Mouse (Mus musculus): Measurements from ENCODE around the gene Add2.

The Add2 gene

DNA sequence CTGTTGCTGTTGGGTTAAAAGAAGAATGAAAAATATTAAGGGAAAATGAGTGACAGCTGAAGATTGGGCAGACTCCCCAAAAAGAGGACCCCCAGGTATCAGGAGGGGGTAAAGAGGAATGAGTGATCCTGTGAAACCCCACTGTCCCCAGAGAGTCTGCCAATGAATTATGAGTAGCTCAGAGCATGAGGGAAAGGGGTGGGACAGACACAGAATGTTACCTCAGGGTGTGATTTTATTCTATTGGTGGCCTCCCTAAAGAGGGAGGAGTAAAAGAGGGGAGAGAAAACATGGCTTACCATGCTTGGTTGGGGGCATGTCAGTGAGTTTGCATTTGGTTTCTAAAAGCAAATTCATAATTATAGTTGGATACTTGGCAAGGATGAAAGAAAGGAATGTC is 50.8 kb downstream of the Add2 start:
- no peak for DNase-seq (ENCODE audit: low spot score in 2 of 2)

GRCm38 (mm10) chr6:86085518-86085917 is 57.0 kb downstream of the Add2 start:
- DNase-seq (ENCODE audit: low spot score in 2 of 2), result peak in 1 of 2 experiments; percentile 22

GRCm38 (mm10) chr6:86086851-86087571 is 58.5 kb downstream of the Add2 start:
- DNase-seq (ENCODE audit: low spot score in 2 of 2), result peak in 1 of 2 experiments; percentile 6

DNA sequence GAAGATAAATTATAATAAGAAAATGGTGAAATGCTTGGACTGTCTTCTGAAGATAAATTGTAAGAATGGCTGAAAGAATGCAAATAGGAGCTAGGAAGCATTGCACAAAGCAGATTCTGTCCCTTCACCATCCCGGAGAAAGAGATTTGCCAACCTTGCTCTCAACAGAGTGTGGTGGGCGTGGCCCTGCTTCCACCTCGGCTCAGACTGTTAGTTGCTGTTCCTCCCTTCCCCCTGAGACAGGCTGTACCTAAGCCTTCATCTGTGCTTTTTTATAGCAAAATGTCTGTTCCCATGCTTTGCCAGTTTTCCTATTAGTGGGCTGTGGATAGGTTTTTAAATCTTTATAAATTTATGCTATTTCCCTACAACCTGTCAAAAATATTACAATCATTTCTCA is 59.3 kb downstream of the Add2 start:
- DNase-seq (ENCODE audit: low spot score in 2 of 2), result no peak

DNA sequence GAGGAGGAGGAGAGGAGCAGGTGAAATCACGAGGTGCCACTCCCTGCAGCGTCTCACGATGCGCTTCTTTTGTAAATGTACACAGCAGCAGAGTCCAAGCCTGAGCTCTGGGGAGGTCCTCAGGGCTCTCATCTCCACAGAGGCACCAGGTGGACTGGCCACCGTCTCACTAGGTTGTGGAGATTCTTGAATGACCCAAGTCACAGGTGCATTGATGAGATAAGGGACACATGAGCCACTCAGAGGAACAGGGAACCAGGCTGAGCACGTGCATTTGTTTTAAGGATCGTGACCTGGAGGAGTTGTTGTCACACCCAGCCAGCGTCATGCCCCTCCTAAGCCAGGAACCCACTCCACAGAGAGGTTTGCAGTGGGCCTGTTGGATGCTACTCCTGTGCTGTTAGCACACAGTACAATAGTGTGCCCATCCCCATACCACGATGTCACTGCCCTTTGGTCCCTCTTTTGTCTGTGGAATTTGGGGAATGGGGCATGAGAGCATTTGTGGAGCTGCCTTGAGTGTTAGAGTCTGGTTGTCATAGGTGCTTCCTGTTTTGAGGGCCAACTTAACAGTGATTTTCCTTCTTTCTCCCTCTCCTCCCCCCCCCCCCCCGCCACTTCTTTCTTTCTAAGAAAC is 65.8 kb downstream of the Add2 start:
- DNase-seq (ENCODE audit: low spot score in 2 of 2), result no peak

DNA sequence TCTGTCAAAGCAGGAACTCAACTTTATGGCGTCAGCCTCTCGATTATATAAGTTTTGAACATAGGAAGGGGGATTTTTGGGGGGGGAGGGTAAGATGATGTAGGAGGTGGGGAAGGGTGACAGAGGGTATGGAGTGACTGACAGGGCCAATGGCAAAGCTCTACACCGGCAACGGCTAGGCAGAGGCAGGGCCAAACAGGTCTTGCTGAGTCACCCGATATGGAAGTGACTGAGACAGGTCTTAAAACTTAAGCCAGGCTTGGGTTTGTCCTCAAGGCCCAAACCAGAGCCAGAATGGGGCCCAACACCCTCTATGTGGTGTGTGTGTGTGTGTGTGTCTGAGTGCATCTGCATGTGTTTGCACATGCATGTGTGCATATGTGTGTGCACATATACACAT is 67.0 kb downstream of the Add2 start:
- DNase-seq (ENCODE audit: low spot score in 2 of 2), result no peak

- no peak for DNase-seq (ENCODE audit: low spot score in 2 of 2)
These were observed 68.3 kb downstream of the Add2 start for GRCm38 (mm10) chr6:86096733-86097132.

DNA sequence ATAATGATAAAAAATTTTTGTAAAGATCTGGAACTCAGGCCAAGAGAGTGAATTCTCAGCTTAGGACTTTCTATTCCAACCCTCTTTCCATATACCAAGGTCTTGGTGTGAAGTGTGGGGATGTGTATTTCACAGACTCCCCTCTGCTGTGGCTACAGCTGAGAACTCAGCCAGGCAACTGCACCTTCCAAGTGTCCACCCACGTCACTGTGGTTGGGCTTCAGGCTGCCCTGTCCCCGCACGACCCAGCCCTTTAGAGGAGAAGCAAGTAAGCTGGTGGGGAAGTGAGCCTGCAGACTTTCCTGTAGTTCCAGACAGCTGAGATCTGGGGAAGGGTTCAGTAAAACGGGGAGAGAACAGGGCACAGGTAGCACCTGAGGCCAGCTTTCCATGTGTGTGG is 68.7 kb downstream of the Add2 start:
- DNase-seq (ENCODE audit: low spot score in 2 of 2), result no peak

DNA sequence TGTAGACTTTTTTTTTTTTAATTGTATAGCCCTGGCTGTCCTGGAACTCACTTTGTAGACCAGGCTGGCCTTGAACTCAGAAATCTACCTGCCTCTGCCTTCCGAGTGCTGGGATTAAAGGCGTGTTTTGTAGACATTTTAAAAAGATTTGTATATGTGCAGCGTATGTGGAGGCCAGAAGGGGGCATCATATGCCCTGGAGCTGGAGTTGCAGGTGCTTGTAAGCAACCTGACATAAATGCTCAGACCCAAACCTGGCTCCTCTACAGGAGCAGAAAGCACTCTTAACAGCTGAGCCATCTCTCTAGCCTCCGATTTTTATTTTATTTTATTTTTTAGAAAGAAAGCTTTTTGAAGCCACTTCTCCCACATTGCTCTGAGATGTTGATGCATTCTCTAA is 70.5 kb downstream of the Add2 start:
- no peak for DNase-seq (ENCODE audit: low spot score in 2 of 2)

DNA sequence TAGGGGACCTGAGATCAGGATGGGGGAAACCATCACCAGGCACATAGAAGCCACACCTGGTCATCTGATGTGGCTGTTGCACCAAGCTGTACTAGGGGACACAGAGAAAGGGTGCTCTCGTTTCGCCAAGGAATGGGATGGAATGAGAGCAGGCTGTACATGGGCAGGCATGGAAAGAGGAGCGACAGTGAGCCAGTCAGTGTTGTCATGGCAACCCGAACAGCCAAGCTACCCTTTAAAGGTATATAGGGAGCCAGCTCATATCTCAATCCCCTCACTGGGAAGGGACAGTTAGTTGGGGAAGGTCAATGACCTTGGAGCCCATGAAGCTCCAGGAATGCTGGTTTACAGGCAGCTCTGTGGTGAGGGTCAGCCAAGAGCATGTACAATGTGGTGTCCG is 73.0 kb downstream of the Add2 start:
- DNase-seq (ENCODE audit: low spot score in 2 of 2), result no peak

DNA sequence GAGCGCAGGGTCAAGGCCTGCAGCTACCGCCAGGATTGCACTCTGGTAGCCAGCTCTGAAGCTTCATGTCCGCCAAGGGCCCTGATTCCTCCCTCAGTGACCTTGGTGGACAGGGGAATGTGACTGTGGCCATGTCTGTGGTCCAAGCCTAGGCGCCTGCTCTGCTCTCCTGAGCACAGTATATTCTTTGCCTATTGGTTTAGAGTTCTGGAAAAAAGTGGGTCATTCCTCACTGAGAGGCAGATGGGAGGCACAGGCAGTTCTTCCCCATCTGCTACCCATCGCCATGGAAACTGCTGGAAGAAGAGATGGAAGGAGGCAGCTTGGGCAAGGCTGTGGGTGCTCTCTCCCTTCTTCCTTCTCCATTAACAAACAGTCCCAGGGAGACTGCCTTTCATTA is 74.4 kb downstream of the Add2 start:
- no peak for DNase-seq (ENCODE audit: low spot score in 2 of 2)

DNA sequence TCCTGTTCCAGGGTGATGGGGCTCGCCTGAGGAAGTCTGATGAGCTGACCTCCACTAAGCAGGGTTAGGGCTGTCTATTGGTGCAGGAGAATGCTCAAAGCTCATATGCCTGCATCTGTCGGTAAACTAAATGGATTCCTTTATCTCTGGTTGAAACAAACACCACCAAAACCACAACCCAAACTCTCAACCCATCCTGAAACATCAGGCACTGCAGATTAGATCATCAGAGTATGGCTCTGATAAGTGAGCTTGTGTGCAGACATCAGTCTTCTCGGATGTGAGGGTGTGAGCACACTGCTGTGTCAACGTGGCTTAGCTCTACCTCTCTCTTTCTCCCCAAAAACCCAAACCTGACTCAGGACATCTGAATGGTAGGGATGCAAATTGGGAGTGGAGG is 75.1 kb downstream of the Add2 start:
- DNase-seq (ENCODE audit: low spot score in 2 of 2), result no peak

GRCm38 (mm10) chr6:86104719-86105118 is 76.2 kb downstream of the Add2 start:
- DNase-seq (ENCODE audit: low spot score in 2 of 2), result no peak

DNA sequence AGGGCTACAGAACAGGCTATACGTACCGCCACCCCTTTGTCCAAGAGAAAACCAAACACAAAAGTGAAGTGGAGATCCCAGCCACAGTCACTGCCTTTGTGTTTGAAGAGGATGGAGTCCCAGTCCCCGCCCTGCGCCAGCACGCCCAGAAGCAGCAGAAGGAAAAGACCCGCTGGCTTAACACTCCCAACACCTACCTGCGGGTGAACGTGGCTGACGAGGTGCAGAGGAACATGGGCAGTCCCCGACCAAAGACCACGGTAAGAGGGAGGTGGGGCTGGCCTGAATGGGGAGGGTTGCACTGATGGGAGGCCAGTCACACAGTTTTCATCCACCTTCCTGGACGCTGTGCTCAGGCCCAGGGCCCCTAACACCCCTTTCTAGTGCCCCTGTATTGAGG is 77.6 kb downstream of the Add2 start:
- no peak for DNase-seq (ENCODE audit: low spot score in 2 of 2)

- DNase-seq (ENCODE audit: low spot score in 2 of 2), result no peak
These were observed 78.6 kb downstream of the Add2 start for GRCm38 (mm10) chr6:86107101-86107500.

- no peak for DNase-seq (ENCODE audit: low spot score in 2 of 2)
These were observed 87.4 kb downstream of the Add2 start for GRCm38 (mm10) chr6:86115843-86116242.

DNA sequence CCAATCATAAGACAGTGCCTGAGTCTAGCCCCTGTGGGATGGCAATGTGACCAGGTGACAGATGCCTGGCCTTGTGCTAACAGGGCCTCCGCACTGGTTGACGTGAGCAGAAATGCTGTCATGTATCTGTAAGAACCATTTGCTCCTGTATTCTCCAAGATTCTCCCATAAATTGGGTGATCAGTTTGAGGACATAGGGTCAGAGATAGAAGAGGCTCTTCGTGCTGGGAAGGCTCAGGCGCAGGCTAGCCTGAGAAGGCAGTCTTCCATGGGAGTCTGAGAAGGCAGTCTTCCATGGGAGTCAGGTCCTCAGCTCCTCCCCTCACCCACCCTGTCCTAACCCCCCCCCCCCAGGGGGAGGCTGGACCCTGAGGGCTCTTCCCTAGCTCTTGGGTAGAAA is 94.6 kb downstream of the Add2 start:
- DNase-seq (ENCODE audit: low spot score in 2 of 2), result no peak

DNA sequence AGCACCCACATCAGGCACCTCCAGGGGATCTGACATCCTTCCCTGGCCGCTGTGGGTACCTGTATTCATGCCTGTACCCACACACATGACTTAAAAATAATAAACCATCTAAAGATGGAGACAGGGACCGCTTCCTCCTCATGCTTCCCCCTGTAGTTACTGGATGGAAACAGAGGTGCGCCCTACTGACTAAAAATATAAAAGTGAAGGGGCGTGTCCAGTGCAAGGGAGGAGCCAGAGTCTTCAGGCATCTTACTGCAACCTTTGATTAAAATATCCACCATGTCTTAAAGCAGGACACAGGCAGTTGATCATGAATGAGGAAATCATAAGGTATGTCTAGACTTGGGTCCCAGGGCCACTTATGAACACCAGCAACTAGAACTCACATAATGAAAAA is 97.3 kb downstream of the Add2 start:
- no peak for DNase-seq (ENCODE audit: low spot score in 2 of 2)

DNA sequence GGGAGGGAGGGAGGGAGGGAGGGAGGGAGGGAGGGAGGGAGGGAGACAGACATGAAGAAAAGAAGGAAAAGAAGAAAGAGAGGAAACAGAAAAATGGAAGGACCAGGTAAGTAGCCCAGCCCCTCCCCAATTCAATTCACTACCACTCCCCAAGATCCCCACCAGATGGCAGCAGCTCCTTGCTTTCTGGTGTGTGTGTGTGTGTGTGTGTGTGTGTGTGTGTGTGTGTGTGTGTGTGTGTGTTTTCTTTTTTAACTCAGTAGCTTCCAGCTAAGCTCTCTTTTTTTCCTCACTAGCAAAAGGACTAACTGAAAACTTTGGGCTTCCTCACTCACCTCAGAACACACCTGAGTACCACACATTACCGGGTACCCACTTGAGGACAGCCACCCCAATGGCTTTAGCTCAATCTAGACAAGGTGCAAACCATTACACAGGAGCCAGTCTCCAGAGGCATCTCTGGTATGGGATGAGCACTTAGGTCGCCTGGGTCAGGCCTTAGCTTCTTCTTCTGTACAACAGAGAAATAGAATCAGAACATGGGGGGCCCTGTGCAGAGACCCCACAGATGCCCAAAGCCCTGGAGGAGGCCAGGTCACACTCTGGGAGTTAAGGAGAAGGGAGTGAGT is 98.6 kb downstream of the Add2 start:
- peak in 1 of 2 experiments; percentile 25 for DNase-seq (ENCODE audit: low spot score in 2 of 2)

GRCm38 (mm10) chr6:86128504-86128903 is 100.0 kb downstream of the Add2 start:
- peak in 1 of 2 experiments; percentile 8 for DNase-seq (ENCODE audit: low spot score in 2 of 2)

DNA sequence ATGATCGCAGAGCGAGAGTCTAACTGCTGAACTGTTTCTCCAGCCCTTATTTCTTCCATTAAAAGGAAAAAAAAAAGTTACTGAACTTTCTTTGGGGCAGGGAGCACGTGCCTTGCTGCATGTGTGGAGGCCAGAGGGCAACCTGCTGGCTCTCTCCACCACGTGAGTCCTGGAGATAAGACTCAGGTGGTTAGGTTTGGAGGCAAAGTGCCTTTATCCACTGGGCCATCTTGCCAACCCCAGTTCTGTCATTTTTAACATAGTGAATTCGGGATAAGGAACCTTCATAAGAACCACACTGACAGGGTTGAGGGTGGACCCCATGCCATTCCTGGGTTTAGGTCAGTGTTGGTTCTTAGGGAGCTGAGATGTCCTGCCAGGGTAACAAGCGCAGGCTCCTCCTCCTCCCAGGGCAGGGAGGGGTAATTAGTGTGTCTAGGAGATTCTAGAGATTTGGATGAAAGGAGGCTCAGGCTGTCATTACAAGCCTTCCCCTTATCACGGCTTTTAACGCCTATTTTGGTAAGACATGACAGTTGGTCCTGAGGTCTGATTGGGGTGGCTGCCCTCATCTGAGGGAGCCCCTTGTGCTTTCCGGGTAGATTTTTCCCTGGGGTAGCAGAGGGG is 101.5 kb downstream of the Add2 start:
- DNase-seq (ENCODE audit: low spot score in 2 of 2), result peak in 1 of 2 experiments; percentile 19

GRCm38 (mm10) chr6:86133882-86134281 is 105.4 kb downstream of the Add2 start:
- no peak for DNase-seq (ENCODE audit: low spot score in 2 of 2)

- DNase-seq (ENCODE audit: low spot score in 2 of 2), result no peak
These were observed 107.7 kb downstream of the Add2 start for GRCm38 (mm10) chr6:86136206-86136605.
